Mouse (Mus musculus) embryonic facial prominence, embryonic 14.5 days (tissue): ENCODE results near the gene Gng12. TPM values are rescaled to one million over a fixed set of nuclear protein-coding genes. Genes with fewer than 3 reads are reported as not detected.

Experiments
- ATAC-seq: fragments of 200-750 bp; cut with Nextera tagmentation; 2 replicates; pipeline ENCODE4 v1.8.0; 2017; ENCODE audit warnings: low read depth, moderate number of reproducible peaks, moderate TSS enrichment
- DNase-seq: peaks from one replicate; pipeline ENCODE4 v3.0.0-alpha.2; 2015; ENCODE audit warnings: low spot score
- H3K27ac ChIP-seq: fragments of 300-500 bp; sonication (generic); replicated peaks from 2 replicates; pipeline ENCODE4 v1.5.1; 2014; ENCODE audit warnings: low read depth, mild to moderate bottlenecking, low read length, moderate library complexity
- H3K27me3 ChIP-seq: fragments of 300-500 bp; sonication (generic); replicated peaks from 2 replicates; pipeline ENCODE4 v1.6.1; 2014; ENCODE audit warnings: low read length; ENCODE audit not compliant: control insufficient read depth, insufficient read depth
- H3K36me3 ChIP-seq: fragments of 300-500 bp; sonication (generic); 2 replicates; pipeline ENCODE4 v1.6.1; 2014; ENCODE audit warnings: low read length, mixed read lengths; ENCODE audit not compliant: control insufficient read depth, insufficient read depth
- H3K4me1 ChIP-seq: fragments of 300-500 bp; sonication (generic); 2 replicates; pipeline ENCODE4 v1.6.1; 2014; ENCODE audit warnings: antibody characterized with exemption, low read length; ENCODE audit not compliant: control insufficient read depth, insufficient read depth
- H3K4me2 ChIP-seq: fragments of 300-500 bp; sonication (generic); 2 replicates; pipeline ENCODE4 v1.6.1; 2014; ENCODE audit warnings: low read depth, mild to moderate bottlenecking, low read length, moderate library complexity, mixed read lengths
- H3K4me3 ChIP-seq: fragments of 300-500 bp; sonication (generic); 2 replicates; pipeline ENCODE4 v1.5.1; 2014; ENCODE audit warnings: low read depth, mild to moderate bottlenecking, low read length
- H3K9ac ChIP-seq: fragments of 300-500 bp; sonication (generic); 2 replicates; pipeline ENCODE4 v1.6.1; 2014; ENCODE audit warnings: low read depth, mild to moderate bottlenecking, low read length, moderate library complexity, mixed read lengths
- H3K9me3 ChIP-seq: fragments of 300-500 bp; sonication (generic); 2 replicates; pipeline ENCODE4 v1.6.1; 2016; ENCODE audit warnings: low read length; ENCODE audit not compliant: control insufficient read depth
- WGBS: fragments of 180-500 bp; shearing (Covaris S2); extraction: QIAGEN DNeasy Blood & Tissue Kit; methylation state at CpG from one replicate; pipeline ENCODE4 v1.1.7; 2014; 5-methylcytosine and 5-hydroxymethylcytosine counted together
- polyA plus RNA-seq: library from polyadenylated mRNA; unstranded; fragments of >200 nt; fragmentation: Nextera tagmentation; extraction: Ambion mirVana; gene quantifications from 2 replicates; pipeline ENCODE4 v1.2.1, GENCODE M21; 2014

Gene Gng12
- polyA plus RNA-seq, 1 experiment from 2014 or later = 91.8 TPM

- Histone ChIP-seq H3K27ac (no peak overlapping the region), H3K36me3 (no peaks in the 10 kb centered on the region), H3K9me3 (no peaks in the 10 kb centered on the region), H3K9ac (no peak overlapping the region), H3K4me2 (no peak overlapping the region), H3K27me3 (no peaks in the 10 kb centered on the region), H3K4me1 (peaks cover 9% of the 10 kb centered on the region; the same call in 1 of the 2 replicates), H3K4me3 (no peak overlapping the region)
- WGBS = 96% methylated on average over 1 of the region's 1 CpGs
- ATAC-seq (no peak), DNase-seq (no peak)
These were observed 10.0 kb downstream of the Gng12 start for GRCm38 (mm10) chr6:66906244-66906643.

DNA sequence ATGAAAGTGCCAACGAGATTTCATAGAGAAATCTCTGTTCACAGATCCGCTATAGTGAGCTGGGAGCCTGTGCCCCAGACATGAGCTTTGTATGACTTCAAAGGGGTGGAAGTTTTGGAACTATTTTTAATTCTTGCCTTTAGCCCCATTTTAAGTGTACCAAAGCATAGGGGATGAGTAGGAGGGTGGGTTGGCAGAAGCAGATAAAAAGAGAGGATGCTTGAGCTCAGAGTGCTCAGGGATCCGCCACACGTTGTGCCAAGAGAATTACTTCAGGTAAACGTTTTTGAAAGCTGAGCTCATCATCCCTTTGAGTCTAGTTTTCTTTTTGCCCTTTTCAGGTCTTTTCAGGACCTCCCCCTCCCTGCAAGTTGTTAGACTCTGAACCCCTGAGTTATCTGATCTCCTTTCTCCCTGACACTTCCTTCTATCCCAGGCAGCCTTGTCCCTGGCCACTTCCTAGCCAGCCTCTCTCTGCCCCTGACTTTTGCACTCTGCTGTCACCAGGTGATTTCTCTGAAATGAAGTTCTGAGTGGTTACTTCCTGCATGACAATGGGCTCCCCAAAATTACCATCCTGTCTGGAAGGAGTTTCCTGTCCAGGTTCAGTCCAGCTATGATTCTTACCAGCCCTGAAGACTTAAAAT, 12.3 kb downstream of the Gng12 start:
- ATAC-seq = no peak

DNA sequence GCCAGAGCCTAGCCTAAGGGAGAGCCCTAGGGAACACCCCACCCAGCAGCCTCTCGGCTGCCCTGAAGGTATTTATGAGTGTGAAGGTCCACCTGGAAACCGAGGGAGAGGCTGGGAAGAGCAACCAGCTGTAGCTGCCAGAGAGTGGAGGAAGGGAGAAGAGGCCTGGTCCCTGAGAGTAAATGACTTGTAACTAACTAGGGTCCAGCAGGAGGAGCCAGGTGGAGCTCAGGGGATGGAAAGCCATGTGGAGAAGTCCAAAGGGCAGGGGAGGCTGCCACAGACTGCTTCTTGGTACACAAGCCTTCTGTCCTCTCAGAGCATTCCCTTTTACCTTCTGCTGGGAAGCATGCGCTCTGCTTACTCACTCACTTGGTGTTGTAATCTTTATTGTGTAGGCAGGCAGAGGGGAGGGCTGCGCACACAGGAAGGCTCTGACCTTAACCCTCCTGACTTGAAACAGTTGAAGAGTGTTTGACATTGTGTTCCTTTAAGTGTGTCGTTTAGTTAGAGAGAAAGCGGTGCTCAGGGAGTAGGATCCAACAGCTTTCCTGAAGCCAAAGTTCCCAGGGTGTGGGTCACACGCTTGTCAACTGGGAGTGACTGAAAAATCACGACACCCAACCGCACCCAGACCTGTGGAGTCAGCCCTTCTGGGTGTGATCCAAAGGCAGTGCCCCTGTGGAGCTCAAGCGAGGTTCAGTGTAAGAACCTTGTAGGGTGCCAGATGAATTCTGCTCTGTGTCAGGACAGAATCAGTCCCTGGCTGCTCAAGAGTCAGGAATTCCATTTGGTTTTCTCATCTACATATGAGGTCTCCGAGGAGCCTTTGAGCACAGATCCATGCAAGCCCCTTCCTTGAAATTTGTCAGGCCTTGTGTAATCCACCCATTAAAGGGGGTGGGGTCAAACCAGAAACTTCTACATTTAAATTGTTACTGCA, 14.6 kb downstream of the Gng12 start:
- Histone ChIP-seq H3K9me3 (no peaks in the 10 kb centered on the region), H3K36me3 (no peaks in the 10 kb centered on the region), H3K27ac (no peak overlapping the region), H3K9ac (no peak overlapping the region), H3K4me3 (no peak overlapping the region), H3K4me1 (peaks cover 12% of the 10 kb centered on the region; the same call in 1 of the 2 replicates), H3K27me3 (no peaks in the 10 kb centered on the region), H3K4me2 (no peak overlapping the region)
- DNase-seq (peak; percentile 9), ATAC-seq (no peak)
- WGBS = 51% methylated on average over 11 of the region's 11 CpGs

More for the DNA sequence above, 12.3 kb downstream of the Gng12 start:
- H3K4me1 ChIP-seq = peaks cover 12% of the 10 kb centered on the region; the same call in 1 of the 2 replicates
- no peak overlapping the region for H3K27ac ChIP-seq
- H3K9ac ChIP-seq = no peak overlapping the region
- no peak overlapping the region for H3K4me2 ChIP-seq
- no peaks in the 10 kb centered on the region for H3K36me3 ChIP-seq
- no peak for DNase-seq
- H3K27me3 ChIP-seq = no peaks in the 10 kb centered on the region
- WGBS = 64% methylated on average over 5 of the region's 5 CpGs
- no peaks in the 10 kb centered on the region for H3K9me3 ChIP-seq
- H3K4me3 ChIP-seq = no peak overlapping the region

GRCm38 (mm10) chr6:66913355-66913754, 17.2 kb downstream of the Gng12 start:
- no peak overlapping the region for H3K27ac ChIP-seq
- no peak overlapping the region for H3K9ac ChIP-seq
- H3K4me3 ChIP-seq = no peak overlapping the region
- WGBS = 80% methylated on average over 1 of the region's 1 CpGs
- H3K36me3 ChIP-seq = no peaks in the 10 kb centered on the region
- H3K4me1 ChIP-seq = peaks cover 12% of the 10 kb centered on the region; the same call in 1 of the 2 replicates
- no peak overlapping the region for H3K4me2 ChIP-seq
- peak; percentile 13 for DNase-seq
- H3K27me3 ChIP-seq = no peaks in the 10 kb centered on the region
- peak; percentile 51; the same call in 1 of the 2 replicates for ATAC-seq
- no peaks in the 10 kb centered on the region for H3K9me3 ChIP-seq

GRCm38 (mm10) chr6:66915592-66915991, 19.4 kb downstream of the Gng12 start:
- Histone ChIP-seq H3K27ac (no peak overlapping the region), H3K9ac (no peak overlapping the region), H3K36me3 (no peaks in the 10 kb centered on the region), H3K9me3 (no peaks in the 10 kb centered on the region), H3K4me3 (no peak overlapping the region), H3K4me1 (peaks cover 8% of the 10 kb centered on the region; the same call in 1 of the 2 replicates), H3K27me3 (no peaks in the 10 kb centered on the region), H3K4me2 (no peak overlapping the region)
- 94% methylated on average over 2 of the region's 2 CpGs for WGBS
- no peak for DNase-seq
- ATAC-seq = no peak

- DNase-seq = no peak
- no peaks in the 10 kb centered on the region for H3K36me3 ChIP-seq
- 91% methylated on average over 7 of the region's 7 CpGs for WGBS
These were observed 20.8 kb downstream of the Gng12 start for GRCm38 (mm10) chr6:66917032-66917431.

DNA sequence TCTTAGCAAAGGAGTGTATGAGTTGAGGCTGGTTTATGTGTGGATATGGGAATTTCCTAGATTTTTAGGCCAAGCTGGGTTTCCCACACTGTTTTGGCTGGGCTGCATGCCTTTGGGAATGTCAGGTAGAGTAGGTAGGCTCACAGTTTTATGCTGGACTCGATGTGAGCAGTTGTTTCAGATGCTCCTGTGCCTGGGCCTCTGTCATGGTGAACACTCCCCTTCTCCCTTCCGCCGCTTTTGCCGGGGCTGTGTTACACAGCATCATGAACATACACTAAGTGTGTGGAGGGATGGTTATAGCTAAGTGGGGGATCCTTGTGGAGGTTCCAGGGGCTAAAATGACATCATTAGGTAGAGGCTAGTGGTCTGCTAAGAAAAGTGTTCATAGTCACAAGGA, 24.6 kb downstream of the Gng12 start:
- Histone ChIP-seq H3K27ac (no peak overlapping the region), H3K27me3 (no peaks in the 10 kb centered on the region), H3K4me2 (no peak overlapping the region), H3K9ac (no peak overlapping the region), H3K9me3 (no peaks in the 10 kb centered on the region), H3K36me3 (no peaks in the 10 kb centered on the region), H3K4me3 (no peak overlapping the region), H3K4me1 (no peaks in the 10 kb centered on the region)
- 90% methylated on average over 4 of the region's 4 CpGs for WGBS
- ATAC-seq = no peak
- no peak for DNase-seq

More at GRCm38 (mm10) chr6:66917032-66917431, 20.8 kb downstream of the Gng12 start:
- H3K4me1 ChIP-seq = no peaks in the 10 kb centered on the region
- no peak overlapping the region for H3K27ac ChIP-seq
- no peak for ATAC-seq
- no peak overlapping the region for H3K4me2 ChIP-seq
- H3K27me3 ChIP-seq = no peaks in the 10 kb centered on the region
- no peak overlapping the region for H3K9ac ChIP-seq
- H3K9me3 ChIP-seq = no peaks in the 10 kb centered on the region
- H3K4me3 ChIP-seq = no peak overlapping the region

DNA sequence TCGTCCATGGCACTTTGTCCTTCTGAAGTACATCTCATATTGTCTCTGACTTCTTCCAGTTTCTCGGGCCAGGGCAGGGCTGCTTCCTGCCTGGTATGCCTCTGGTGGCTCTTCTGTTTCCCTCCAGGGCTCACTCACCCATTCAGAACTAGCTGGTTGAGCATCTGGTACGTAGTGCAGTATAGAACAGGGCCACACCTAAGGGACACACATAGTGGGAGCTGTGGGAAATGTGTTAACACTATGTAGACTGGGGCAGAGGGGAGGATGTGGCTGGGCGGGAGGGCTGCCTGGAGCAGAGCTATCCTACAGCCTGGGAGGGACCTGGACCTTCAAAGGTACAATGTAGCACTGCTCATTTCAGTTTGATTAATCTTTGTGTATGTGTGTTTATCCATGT, 25.6 kb downstream of the Gng12 start:
- no peaks in the 10 kb centered on the region for H3K36me3 ChIP-seq
- no peak for DNase-seq
- no peak overlapping the region for H3K4me3 ChIP-seq
- no peak overlapping the region for H3K9ac ChIP-seq
- H3K9me3 ChIP-seq = no peaks in the 10 kb centered on the region
- no peak for ATAC-seq
- WGBS = 78% methylated on average over 4 of the region's 4 CpGs
- no peak overlapping the region for H3K4me2 ChIP-seq
- no peak overlapping the region for H3K27ac ChIP-seq
- no peaks in the 10 kb centered on the region for H3K27me3 ChIP-seq
- no peaks in the 10 kb centered on the region for H3K4me1 ChIP-seq
